Mouse (Mus musculus) sigmoid colon, adult 10 weeks (tissue): ENCODE data around the gene Lrrc58. TPM values are rescaled to one million over a fixed set of nuclear protein-coding genes. Genes with fewer than 3 reads are reported as not detected.

Experiments
- polyA plus RNA-seq: library from polyadenylated mRNA; stranded (reverse); fragments of 350-450 nt; fragmentation: Illumina TruSeq; extraction: RNeasy Lipid Tissue Mini Kit (QIAGEN cat#74804); gene quantifications from one replicate; pipeline ENCODE4 v1.2.3, GENCODE M21; 2014; ENCODE audit warnings: low read depth, low replicate concordance

Lrrc58 gene
- 46.7 TPM for polyA plus RNA-seq

GRCm38 (mm10) chr16:37867791-37868505, at the start of gene Lrrc58:
Lrrc58 (plus strand) TSS chr16:37868389.

DNA sequence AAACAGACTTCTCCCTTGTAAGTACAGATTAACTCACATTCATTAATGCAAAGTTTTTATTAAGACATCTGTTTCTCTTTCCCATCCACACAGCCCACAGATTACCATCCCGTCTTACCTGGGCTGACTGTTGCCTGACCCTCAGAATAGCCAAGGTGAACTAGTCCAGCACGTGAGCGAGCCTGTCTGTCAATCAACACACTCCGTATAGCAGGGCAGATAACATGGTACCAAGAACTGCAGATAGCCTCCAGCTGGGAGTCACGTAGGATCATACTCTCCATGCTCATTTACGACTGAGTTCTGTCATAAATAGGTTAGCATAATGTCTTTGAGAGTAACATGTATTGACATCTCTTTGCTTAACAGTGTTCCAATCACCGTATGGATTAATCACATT, 7.2 kb upstream of the Lrrc58 start, which contains the start of gene Gm36028:
TSS of gene Gm36028 (minus strand) at position 118 of the 400 bp plus-strand sequence.

GRCm38 (mm10) chr16:37916138-37916817, 48.1 kb downstream of the Lrrc58 start, which contains the start of gene Gpr156:
Gpr156 (plus strand) TSS chr16:37916496.

Other genes starting within 250 kb of the Lrrc58 start
- 289 TPM for gene Ndufb4, start 213.9 kb upstream of the Lrrc58 start, polyA plus RNA-seq
- gene Fstl1, start 91.5 kb upstream of the Lrrc58 start, polyA plus RNA-seq = 80.2 TPM
- not detected for gene Gm36028, start 7.2 kb upstream of the Lrrc58 start, polyA plus RNA-seq
- 0.09 TPM for gene Gpr156, start 48.1 kb downstream of the Lrrc58 start, polyA plus RNA-seq
- 65.8 TPM for gene Gsk3b, start 220.6 kb downstream of the Lrrc58 start, polyA plus RNA-seq